Mouse (Mus musculus): Measurements from ENCODE around the gene Atp2b4. TPM values are rescaled to one million over a fixed set of nuclear protein-coding genes. Genes with fewer than 3 reads are reported as not detected.

Gene Atp2b4
- total RNA-seq, 2 experiments from 2014 or later, result 8.6 to 12.9 TPM

GRCm38 (mm10) chr1:133799686-133800445 is 975 bp downstream of the Atp2b4 start:
- no peak for DNase-seq
- intact Hi-C loops (cut with DNase I), result loop anchor here (2.0 kb wide), 1 partner anchor 97 kb away; no protein-coding TSS in a partner anchor

GRCm38 (mm10) chr1:133798821-133799415 is 1.9 kb downstream of the Atp2b4 start:
- no peak for DNase-seq
- intact Hi-C loops (cut with DNase I), result no loop called here

- intact Hi-C loops (cut with DNase I), result no loop called here
- DNase-seq, result no peak
Measured at GRCm38 (mm10) chr1:133797979-133798820, 2.6 kb downstream of the Atp2b4 start.

- DNase-seq, result no peak
- intact Hi-C loops (cut with DNase I), result no loop called here
Measured at GRCm38 (mm10) chr1:133797327-133797978, 3.4 kb downstream of the Atp2b4 start.

GRCm38 (mm10) chr1:133793646-133794045 is 7.2 kb downstream of the Atp2b4 start:
- DNase-seq, result no peak
- intact Hi-C loops (cut with DNase I), result no loop called here

- intact Hi-C loops (cut with DNase I), result no loop called here
- DNase-seq, result no peak
Measured at GRCm38 (mm10) chr1:133790011-133790410, 10.8 kb downstream of the Atp2b4 start.

- intact Hi-C loops (cut with DNase I), result no loop called here
Measured at GRCm38 (mm10) chr1:133788864-133789263, 12.0 kb downstream of the Atp2b4 start.

GRCm38 (mm10) chr1:133787500-133788210 is 13.2 kb downstream of the Atp2b4 start:
- intact Hi-C loops (cut with DNase I), result no loop called here

More at GRCm38 (mm10) chr1:133788864-133789263, 12.0 kb downstream of the Atp2b4 start:
- DNase-seq, result no peak

GRCm38 (mm10) chr1:133784621-133785020 is 16.2 kb downstream of the Atp2b4 start:
- intact Hi-C loops (cut with DNase I), result no loop called here
- DNase-seq, result no peak

More at GRCm38 (mm10) chr1:133787500-133788210, 13.2 kb downstream of the Atp2b4 start:
- no peak for DNase-seq

- no peak for DNase-seq
- intact Hi-C loops (cut with DNase I), result no loop called here
Measured at GRCm38 (mm10) chr1:133781531-133781930, 19.3 kb downstream of the Atp2b4 start.

GRCm38 (mm10) chr1:133779043-133779442 is 21.8 kb downstream of the Atp2b4 start:
- intact Hi-C loops (cut with DNase I), result no loop called here
- no peak for DNase-seq

- DNase-seq, result no peak
- intact Hi-C loops (cut with DNase I), result no loop called here
Measured at GRCm38 (mm10) chr1:133777651-133778231, 23.1 kb downstream of the Atp2b4 start.

GRCm38 (mm10) chr1:133772553-133772952 is 28.3 kb downstream of the Atp2b4 start:
- no peak for DNase-seq
- intact Hi-C loops (cut with DNase I), result no loop called here

- intact Hi-C loops (cut with DNase I), result no loop called here
- no peak for DNase-seq
Measured at GRCm38 (mm10) chr1:133771831-133772399, 28.9 kb downstream of the Atp2b4 start.

- intact Hi-C loops (cut with DNase I), result no loop called here
- no peak for DNase-seq
Measured at GRCm38 (mm10) chr1:133767994-133768393, 32.8 kb downstream of the Atp2b4 start.

- intact Hi-C loops (cut with DNase I), result no loop called here
- no peak for DNase-seq
Measured at GRCm38 (mm10) chr1:133766901-133767529, 33.8 kb downstream of the Atp2b4 start.

GRCm38 (mm10) chr1:133765376-133765775 is 35.5 kb downstream of the Atp2b4 start:
- intact Hi-C loops (cut with DNase I), result no loop called here
- DNase-seq, result no peak

GRCm38 (mm10) chr1:133762946-133763422 is 37.9 kb downstream of the Atp2b4 start:
- no peak for DNase-seq
- intact Hi-C loops (cut with DNase I), result no loop called here

- intact Hi-C loops (cut with DNase I), result no loop called here
- DNase-seq, result no peak
Measured at GRCm38 (mm10) chr1:133761278-133761677, 39.6 kb downstream of the Atp2b4 start.
